Mouse (Mus musculus): Measurements from ENCODE around the gene Klhl32.
"Not testable (repeated sequence)": the region's sequence is repeated elsewhere in the genome, so short reads cannot be mapped to it uniquely, and the experiment has no call there.

Klhl32 gene

GRCm38 (mm10) chr4:24795180-24795579 is 55.7 kb downstream of the Klhl32 start:
- DNase-seq (ENCODE audit: low read depth, low spot score) = no peak

DNA sequence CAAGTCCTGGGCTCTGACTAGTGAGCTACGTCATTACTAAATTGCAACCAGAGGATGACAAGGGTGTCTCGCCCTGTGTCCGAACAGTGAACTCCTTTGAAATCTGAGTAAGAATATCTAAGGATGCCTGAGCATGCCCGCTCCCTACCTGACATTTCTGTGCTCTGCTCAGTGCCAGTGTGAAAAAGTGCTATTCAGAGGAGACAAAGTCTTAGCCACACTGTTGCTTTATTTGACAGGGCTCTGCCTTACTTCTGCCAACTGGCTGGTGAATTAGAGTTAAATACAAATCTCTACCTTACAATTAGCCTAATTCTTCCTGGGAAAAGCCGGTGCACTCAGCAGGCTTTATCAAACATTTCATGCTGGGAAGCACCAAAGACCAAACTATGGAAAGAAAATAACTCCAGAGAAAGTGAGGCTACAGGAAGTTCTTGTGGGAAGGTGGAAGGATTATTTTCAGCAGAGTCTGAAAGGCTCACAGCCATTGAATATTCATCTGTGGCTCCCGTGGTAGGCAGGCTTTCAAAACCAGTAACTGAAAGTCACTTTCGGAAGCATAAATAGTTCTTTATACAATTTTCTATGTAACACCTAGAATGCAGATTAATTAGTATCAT is 57.1 kb downstream of the Klhl32 start:
- DNase-seq (ENCODE audit: low read depth, low spot score) = no peak

GRCm38 (mm10) chr4:24792416-24792981 is 58.4 kb downstream of the Klhl32 start:
- no peak for DNase-seq (ENCODE audit: low read depth, low spot score)

- no peak for DNase-seq (ENCODE audit: low read depth, low spot score)
Measured at GRCm38 (mm10) chr4:24789331-24789730, 61.6 kb downstream of the Klhl32 start.

DNA sequence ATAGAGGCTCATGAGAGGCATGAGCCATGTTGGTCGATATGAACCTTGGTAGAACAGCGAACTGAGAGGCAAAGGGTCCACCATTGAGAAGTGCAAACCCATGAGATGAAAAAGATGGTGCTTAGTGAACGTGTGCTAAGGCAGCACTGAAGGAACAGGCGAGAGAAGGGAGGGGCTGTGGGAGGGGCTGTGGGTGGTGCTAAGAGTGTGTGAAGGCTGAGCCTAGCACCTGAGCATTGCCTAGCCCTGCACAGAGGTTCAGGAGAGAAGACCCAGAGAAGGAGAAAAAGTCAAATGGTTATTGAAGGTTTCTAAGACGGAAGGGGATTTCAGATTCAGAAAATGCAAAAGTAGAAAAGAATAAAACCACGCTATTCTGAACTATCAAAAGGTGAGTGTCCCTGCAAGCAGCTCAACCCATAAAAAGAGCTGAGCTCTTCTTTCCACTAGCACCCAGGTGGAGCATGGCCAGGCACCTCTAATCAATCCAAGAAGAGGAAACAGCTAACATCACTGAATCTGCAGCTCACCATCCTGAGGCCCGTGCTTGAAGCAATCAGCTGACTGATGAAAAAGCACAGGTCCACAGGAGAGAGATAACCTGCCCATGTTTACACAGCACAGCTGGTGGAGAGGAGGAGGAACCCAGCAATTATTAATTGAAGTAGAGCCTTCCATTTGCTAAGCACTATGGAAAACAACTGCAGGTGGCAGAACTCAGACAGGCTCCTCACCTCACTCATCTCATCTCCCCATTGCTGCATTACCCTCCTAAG is 65.0 kb downstream of the Klhl32 start:
- DNase-seq (ENCODE audit: low read depth, low spot score) = no peak

GRCm38 (mm10) chr4:24765919-24766318 is 85.0 kb downstream of the Klhl32 start:
- DNase-seq (ENCODE audit: low read depth, low spot score) = no peak

DNA sequence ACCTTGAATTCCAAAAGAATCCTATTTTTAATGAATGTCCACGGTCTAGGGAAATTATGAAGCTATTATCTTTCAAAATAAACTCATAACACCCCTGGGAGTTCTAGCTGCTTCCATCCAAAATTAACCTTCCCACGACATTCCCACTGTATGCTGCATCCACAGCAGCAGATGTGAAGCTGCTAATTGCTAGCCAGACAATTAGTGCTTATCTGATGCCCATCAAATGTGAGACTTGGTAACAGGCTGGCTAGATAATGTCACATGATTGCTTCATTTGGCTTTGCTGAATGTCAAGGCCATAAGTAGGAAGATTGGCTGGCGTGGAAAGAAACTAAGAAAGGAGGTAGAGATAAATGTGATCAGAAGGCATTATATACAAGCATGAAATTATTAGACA is 85.5 kb downstream of the Klhl32 start:
- DNase-seq (ENCODE audit: low read depth, low spot score) = no peak

- DNase-seq (ENCODE audit: low read depth, low spot score) = no peak
Measured at GRCm38 (mm10) chr4:24764558-24764957, 86.4 kb downstream of the Klhl32 start.

- no peak for DNase-seq (ENCODE audit: low read depth, low spot score)
Measured at GRCm38 (mm10) chr4:24763451-24763850, 87.5 kb downstream of the Klhl32 start.

GRCm38 (mm10) chr4:24758954-24759353 is 92.0 kb downstream of the Klhl32 start:
- DNase-seq (ENCODE audit: low read depth, low spot score) = no peak

GRCm38 (mm10) chr4:24752517-24753208 is 98.3 kb downstream of the Klhl32 start:
- no peak for DNase-seq (ENCODE audit: low read depth, low spot score)

DNA sequence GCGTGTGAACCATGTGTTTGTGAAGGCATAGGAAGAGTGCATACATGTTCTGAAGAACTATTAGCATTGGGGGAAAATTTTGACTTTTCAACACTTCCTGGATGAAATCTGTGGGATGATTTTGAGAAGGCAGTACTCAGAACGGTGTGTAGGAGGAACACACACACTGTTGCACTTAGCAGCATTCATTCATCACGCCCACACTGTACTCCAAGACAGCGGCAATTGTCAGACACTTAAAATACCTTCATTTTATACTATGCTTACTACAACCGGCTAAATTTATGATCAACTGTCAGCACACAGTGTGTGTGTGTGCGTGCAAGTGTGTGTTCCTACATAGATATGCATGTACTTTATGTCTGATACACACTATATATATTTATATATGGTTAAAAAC is 113.8 kb downstream of the Klhl32 start:
- no peak for DNase-seq (ENCODE audit: low read depth, low spot score)

- DNase-seq (ENCODE audit: low read depth, low spot score) = peak; percentile 29
Measured at GRCm38 (mm10) chr4:24720834-24721233, 130.1 kb downstream of the Klhl32 start.

- no peak for DNase-seq (ENCODE audit: low read depth, low spot score)
Measured at GRCm38 (mm10) chr4:24715559-24715958, 135.4 kb downstream of the Klhl32 start.

GRCm38 (mm10) chr4:24714367-24714766 is 136.6 kb downstream of the Klhl32 start:
- no peak for DNase-seq (ENCODE audit: low read depth, low spot score)

DNA sequence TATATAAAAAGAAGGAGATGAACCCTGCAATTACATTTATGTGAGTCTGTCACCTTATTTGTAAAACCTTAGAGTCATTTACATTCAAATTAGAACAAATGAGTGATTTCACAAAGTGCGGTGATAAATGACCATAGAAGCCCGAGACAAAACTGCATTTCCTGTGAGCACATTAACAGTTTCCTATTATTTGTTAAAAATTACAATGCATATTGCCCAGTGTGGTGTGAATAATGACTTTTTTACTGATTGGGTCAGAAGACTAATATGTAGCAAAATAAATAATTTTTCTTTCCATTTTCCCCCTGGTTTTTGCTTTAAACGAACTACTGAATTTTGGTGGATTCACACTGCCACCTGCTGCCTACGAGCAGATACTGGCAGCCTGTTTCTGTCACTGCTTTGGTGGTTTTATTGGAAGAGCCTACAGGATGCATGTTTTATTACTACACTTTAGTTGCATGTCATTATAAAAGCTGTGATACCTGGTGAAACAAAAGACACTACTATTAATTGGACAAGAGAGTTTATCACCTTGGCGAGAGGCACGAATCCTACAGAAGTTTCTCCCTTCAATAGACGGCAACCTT is 152.3 kb downstream of the Klhl32 start:
- DNase-seq (ENCODE audit: low read depth, low spot score) = no peak

DNA sequence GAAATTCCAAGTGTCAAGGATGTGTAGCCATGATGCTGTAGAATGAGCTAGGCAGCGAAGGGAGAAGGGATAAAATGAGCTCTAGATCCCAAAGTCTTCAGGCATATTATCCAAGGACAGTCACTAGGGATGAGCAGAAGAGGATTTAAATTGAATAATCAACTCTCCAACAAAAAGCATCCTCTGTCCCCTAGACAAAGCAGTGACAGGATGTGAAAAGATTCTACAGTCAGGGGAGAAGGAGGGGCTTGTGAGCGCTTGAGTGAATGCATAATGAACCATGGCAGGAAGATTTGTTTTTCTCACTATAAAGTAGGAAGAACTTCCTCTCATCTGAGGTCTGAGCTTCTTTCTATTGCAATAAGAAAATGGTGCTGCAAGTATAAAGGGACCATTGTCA is 170.8 kb downstream of the Klhl32 start:
- no peak for DNase-seq (ENCODE audit: low read depth, low spot score)

GRCm38 (mm10) chr4:24670007-24670406 is 180.9 kb downstream of the Klhl32 start:
- DNase-seq (ENCODE audit: low read depth, low spot score) = no peak

DNA sequence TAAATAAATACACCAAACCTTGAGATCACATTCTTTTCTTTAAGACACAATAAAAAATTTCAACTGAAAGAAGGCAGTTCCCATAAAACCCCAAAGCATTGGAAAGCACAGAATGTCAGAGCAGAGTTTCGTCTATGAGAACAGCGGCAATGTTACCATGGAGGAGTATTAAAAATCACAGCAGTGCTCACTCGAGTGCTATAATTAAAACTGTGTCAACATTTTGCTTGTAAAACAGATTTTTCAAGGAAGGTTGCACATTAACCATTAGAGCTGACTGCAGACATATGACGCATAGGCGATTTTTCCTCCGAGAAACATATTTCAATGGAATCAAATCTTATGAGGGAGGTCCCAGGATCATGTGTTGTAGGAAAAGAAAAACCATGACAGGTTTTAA is 191.7 kb downstream of the Klhl32 start:
- DNase-seq (ENCODE audit: low read depth, low spot score) = no peak

DNA sequence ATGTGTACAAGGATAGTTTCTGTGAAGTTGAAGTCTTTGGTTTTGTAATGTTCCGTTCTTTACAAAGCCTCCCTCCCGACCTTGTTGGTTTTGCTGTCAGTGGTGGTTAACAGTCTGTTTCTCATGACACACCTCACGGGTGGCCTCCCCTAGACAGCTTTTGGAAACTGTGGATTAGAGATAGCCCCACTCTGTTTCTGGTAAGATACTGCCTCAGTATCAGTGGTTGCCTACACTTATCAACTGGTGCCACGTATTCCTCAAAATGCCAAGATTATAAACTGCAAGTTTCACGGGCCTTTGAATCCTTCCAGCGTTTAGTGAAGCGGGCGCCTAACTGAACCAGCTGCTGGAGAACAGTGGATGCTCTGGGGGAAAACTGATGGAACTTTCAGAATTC is 206.2 kb downstream of the Klhl32 start:
- not testable (repeated sequence) for DNase-seq (ENCODE audit: low read depth, low spot score)

GRCm38 (mm10) chr4:24642306-24642705 is 208.6 kb downstream of the Klhl32 start:
- DNase-seq (ENCODE audit: low read depth, low spot score) = no peak

All from retina, postnatal 7 days (tissue).